Mouse (Mus musculus): ENCODE data around the gene Slitrk4.
A peak's percentile ranks its signal among the peaks of the same experiment; 100 is the strongest.

Slitrk4 gene

GRCm38 (mm10) chrX:64276290-64277125, at the start of gene Slitrk4:
TSS of gene Slitrk4 (minus strand) at chrX:64276996.
- peak; percentile 7 to 26 for DNase-seq (ENCODE audit: low spot score in 2 of 2)

GRCm38 (mm10) chrX:64319501-64319900, 42.7 kb upstream of the Slitrk4 start:
- no peak for DNase-seq (ENCODE audit: low spot score in 2 of 2)

GRCm38 (mm10) chrX:64277991-64278301, 1.1 kb upstream of the Slitrk4 start:
- no peak for DNase-seq (ENCODE audit: low spot score in 2 of 2)

GRCm38 (mm10) chrX:64277126-64277990, 562 bp upstream of the Slitrk4 start:
- DNase-seq (ENCODE audit: low spot score in 2 of 2) = peak; percentile 8 to 15

- peak; percentile 7 to 14 for DNase-seq (ENCODE audit: low spot score in 2 of 2)
Observed at GRCm38 (mm10) chrX:64275501-64276289, 1.1 kb downstream of the Slitrk4 start.

DNA sequence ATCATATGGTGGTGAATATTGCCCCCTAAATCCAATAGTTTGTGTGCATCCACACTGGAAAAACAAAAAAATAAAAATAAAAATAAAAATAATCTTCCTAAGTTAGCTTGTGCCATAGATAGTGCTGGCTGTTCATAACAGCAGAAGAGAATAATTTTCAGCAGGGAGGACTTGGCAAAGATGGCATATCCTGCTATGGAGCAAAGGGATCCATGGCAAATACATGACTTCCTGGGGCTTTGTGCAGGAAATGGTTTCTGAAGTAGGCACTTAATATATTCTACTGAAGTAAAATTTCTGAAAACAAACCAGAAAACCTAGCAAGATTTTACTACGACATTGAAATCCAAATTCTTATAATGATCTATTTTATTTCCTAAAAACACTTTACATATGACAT, 13.3 kb downstream of the Slitrk4 start:
- DNase-seq (ENCODE audit: low spot score in 2 of 2) = no peak

Measured in frontal cortex, postnatal 10 days (tissue).